Mouse (Mus musculus) forebrain, embryonic 15.5 days (tissue): ENCODE results near the gene Ccdc57. TPM values are rescaled to one million over a fixed set of nuclear protein-coding genes. Genes with fewer than 3 reads are reported as not detected.
A peak's percentile ranks its signal among the peaks of the same experiment; 100 is the strongest.

Experiments used
- ATAC-seq: fragments of 200-750 bp; cut with Nextera tagmentation; replicated peaks from 2 replicates; pipeline ENCODE4 v1.8.0; 2017; ENCODE audit warnings: mild to moderate bottlenecking, moderate TSS enrichment, moderate library complexity
- H3K27ac ChIP-seq: fragments of 300-500 bp; sonication (generic); replicated peaks from 2 replicates; pipeline ENCODE4 v1.5.1; 2015; ENCODE audit warnings: mild to moderate bottlenecking, inconsistent platforms
- H3K27me3 ChIP-seq: fragments of 300-500 bp; sonication (generic); 2 replicates; pipeline ENCODE4 v1.6.1; 2015; ENCODE audit warnings: inconsistent platforms
- H3K36me3 ChIP-seq: fragments of 300-500 bp; sonication (generic); 2 replicates; pipeline ENCODE4 v1.6.1; 2015; ENCODE audit warnings: mild to moderate bottlenecking, inconsistent platforms
- H3K4me1 ChIP-seq: fragments of 300-500 bp; sonication (generic); 2 replicates; pipeline ENCODE4 v1.6.1; 2015; ENCODE audit warnings: inconsistent platforms
- H3K4me2 ChIP-seq: fragments of 300-500 bp; sonication (generic); replicated peaks from 2 replicates; pipeline ENCODE4 v1.6.1; 2015; ENCODE audit warnings: mild to moderate bottlenecking, inconsistent platforms
- H3K4me3 ChIP-seq: fragments of 300-500 bp; sonication (generic); 2 replicates; pipeline ENCODE4 v1.5.1; 2015; ENCODE audit warnings: mild to moderate bottlenecking, inconsistent platforms
- H3K9ac ChIP-seq: fragments of 300-500 bp; sonication (generic); replicated peaks from 2 replicates; pipeline ENCODE4 v1.6.1; 2015; ENCODE audit warnings: mild to moderate bottlenecking, inconsistent platforms
- H3K9me3 ChIP-seq: fragments of 300-500 bp; sonication (generic); 2 replicates; pipeline ENCODE4 v1.6.1; 2016; ENCODE audit warnings: inconsistent platforms
- WGBS: fragments of 180-500 bp; shearing (Covaris S2); methylation state at CpG from one replicate; pipeline ENCODE4 v1.1.7; 2015; ENCODE audit warnings: mixed read lengths; 5-methylcytosine and 5-hydroxymethylcytosine counted together
- polyA plus RNA-seq: library from polyadenylated mRNA; unstranded; fragments of >200 nt; fragmentation: Nextera tagmentation; extraction: Ambion mirVana; gene quantifications from 2 replicates; pipeline ENCODE4 v1.2.1, GENCODE M21; 2015

Gene Ccdc57
- polyA plus RNA-seq, 1 experiment from 2014 or later: 7.0 TPM

DNA sequence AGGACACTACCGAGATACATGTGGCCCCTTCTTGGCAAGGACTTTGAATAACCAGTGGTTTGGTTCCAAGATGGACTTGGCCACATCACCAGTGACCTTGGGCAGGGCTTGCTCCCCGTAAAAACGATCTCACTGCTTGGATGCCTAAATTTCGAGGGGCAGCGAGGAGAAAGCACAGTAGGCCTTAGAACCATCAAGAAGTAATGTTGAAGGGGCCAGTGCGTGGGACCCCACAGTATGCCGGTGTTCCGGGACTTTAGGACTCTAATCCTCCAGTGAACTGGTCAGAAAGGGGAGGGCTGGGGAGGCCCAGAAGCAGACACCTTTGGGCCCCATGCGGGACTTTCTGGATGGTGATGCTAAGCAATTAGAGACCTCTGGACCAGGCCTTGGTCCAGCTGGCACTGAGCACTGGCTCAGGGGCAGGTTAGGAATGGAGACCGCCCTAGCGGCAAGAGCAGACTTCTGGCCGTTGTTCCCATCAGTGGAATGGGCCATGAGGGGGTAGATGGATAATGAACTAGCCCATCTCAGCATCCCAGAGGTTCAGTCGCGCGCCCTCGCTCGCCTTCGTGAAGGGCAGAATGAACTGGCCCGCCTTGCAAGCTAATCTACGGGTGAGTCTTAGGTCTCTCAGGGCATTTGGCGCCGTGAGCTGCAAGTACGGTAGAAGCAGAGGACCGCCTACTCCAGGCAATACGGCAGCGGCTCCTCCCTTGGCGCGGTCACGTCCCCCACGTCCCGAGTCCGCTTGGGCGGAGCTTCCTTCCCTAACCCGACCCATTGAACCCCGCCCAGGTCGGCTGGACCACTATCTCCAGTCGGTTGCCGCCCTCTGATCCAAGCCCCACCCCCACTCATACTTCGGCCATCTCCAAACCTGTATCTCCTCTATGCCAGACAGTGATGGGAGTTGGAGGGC, 17.9 kb upstream of the Ccdc57 start:
- peak overlapping the region; percentile 41; the same call in 1 of the 2 replicates for H3K27ac ChIP-seq
- H3K4me2 ChIP-seq: peak overlapping the region; percentile 69
- WGBS: 1% methylated on average over 39 of the region's 39 CpGs

DNA sequence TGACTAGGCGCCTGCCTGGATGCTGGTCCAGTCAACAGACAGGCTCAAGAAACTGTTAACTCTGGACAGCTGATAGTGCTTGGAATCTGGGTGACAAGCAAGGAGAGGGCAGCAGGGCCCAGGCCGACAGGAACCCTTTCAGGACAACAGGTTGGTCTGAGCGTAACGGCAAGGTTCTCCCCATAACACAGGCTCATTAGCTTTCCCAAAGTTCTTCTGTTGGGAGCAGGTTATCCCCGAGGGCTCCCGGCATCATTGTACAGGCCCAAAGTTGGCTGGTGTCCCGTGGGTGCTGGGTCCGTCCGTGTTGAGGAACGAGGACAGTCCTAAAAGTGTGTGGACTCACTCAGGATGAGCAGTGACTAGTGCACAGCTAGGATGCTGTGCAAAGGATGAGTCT, 17.2 kb upstream of the Ccdc57 start:
- Histone ChIP-seq H3K27ac (no peak overlapping the region), H3K4me1 (peaks cover 28% of the 10 kb centered on the region), H3K27me3 (peaks cover 25% of the 10 kb centered on the region), H3K9ac (no peak overlapping the region), H3K4me3 (no peak overlapping the region), H3K36me3 (no peaks in the 10 kb centered on the region), H3K9me3 (no peaks in the 10 kb centered on the region), H3K4me2 (peak overlapping the region; percentile 69; the same call in 1 of the 2 replicates)
- WGBS: 18% methylated on average over 10 of the region's 10 CpGs
- ATAC-seq: no peak

More for the DNA sequence above, 17.9 kb upstream of the Ccdc57 start:
- Histone ChIP-seq H3K9me3 (no peaks in the 10 kb centered on the region), H3K36me3 (no peaks in the 10 kb centered on the region), H3K27me3 (peaks cover 25% of the 10 kb centered on the region), H3K4me3 (peak overlapping the region; percentile 51), H3K4me1 (peaks cover 28% of the 10 kb centered on the region), H3K9ac (peak overlapping the region; percentile 50)
- peak; percentile 85 for ATAC-seq

DNA sequence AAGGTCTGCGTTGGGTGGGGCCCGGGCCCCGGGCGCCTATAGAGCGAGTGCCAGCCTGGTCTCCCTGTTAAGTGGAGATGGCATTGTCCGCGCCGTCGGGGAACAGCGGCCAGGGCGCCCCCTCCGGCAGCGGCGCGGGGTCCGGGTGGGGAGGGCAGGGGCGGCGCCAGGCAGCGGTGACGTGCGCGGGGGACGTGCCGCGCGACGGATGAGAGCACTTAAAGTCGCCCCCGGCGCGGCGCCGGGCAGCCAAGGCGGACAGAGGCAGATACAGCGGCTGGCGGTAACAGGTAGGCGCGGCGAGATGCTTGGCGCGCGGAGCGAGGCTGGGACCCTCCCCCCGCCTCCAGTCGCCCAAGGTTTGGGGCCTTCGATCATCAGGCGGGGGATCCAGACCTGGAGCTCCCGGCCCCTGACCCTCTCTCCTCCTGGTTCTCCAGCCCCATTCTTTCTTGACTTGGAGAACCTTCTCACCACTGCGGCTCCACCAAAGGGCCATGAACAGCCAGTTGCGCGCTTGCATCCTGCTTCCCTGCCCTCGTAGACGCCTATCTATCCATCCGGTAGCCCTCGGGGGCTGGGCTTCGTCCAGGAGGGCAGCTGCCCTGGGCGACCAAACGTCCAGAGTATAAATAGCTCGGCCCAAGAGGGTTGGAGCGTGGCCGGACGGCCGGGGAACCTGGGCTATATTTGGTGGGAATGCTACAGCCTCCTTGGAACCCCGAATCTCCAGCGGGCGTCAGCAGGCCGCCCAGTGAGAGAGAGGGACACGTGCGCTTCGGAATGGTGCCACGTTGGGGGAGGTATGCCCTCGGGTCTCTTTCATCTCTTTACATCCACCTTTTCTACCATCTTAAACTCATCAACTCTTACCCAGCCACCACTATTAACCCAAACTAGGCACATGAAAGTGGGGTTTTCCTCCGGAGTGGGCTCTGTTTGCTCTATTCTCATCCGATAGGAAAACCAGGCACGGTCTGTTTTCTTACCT, 16.5 kb upstream of the Ccdc57 start:
- peaks cover 25% of the 10 kb centered on the region for H3K27me3 ChIP-seq
- H3K4me1 ChIP-seq: peaks cover 28% of the 10 kb centered on the region
- peak overlapping the region; percentile 32; the same call in 1 of the 2 replicates for H3K9ac ChIP-seq
- WGBS: 2% methylated on average over 75 of the region's 75 CpGs
- no peaks in the 10 kb centered on the region for H3K36me3 ChIP-seq
- H3K9me3 ChIP-seq: no peaks in the 10 kb centered on the region
- H3K27ac ChIP-seq: no peak overlapping the region
- peak overlapping the region; percentile 38 for H3K4me3 ChIP-seq
- ATAC-seq: 0 out of 2 replicates have a peak, but pooled peaks have one; percentile 10
- peak overlapping the region; percentile 53 for H3K4me2 ChIP-seq

DNA sequence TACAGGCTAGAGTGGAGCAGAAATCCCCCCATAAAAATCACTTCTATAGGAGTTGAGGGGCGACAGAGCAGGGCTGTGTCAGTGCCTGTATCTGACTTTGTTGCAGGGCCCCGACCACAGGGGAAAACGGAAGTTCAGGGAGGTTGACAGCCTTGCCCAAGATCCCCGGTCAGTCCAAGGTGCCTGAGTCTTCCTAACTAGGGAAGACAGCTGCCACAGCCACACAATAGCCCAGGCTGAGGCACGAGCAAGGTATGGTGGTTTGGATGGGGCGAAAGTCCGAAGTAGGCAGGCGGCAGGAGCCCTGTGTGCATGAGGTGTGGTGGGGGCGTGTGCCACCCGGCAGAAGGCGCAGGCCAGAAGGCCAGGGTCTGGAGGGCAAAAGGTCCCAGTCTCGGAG, 15.7 kb upstream of the Ccdc57 start, which contains the start of gene Slc16a3:
Slc16a3 (plus strand) TSS at position 153 of the 400 bp plus-strand sequence.
- Histone ChIP-seq H3K27ac (no peak within 1 kb of the TSS), H3K4me3 (peak within 1 kb of the TSS; percentile 38), H3K9me3 (no peaks in the 10 kb centered on the region), H3K9ac (peak within 1 kb of the TSS; percentile 32; the same call in 1 of the 2 replicates), H3K4me1 (peaks cover 28% of the 10 kb centered on the region), H3K27me3 (peaks cover 25% of the 10 kb centered on the region), H3K36me3 (no peaks in the 10 kb centered on the region), H3K4me2 (peak within 1 kb of the TSS; percentile 53)
- ATAC-seq: no peak
- 41% methylated on average over 12 of the region's 12 CpGs for WGBS

DNA sequence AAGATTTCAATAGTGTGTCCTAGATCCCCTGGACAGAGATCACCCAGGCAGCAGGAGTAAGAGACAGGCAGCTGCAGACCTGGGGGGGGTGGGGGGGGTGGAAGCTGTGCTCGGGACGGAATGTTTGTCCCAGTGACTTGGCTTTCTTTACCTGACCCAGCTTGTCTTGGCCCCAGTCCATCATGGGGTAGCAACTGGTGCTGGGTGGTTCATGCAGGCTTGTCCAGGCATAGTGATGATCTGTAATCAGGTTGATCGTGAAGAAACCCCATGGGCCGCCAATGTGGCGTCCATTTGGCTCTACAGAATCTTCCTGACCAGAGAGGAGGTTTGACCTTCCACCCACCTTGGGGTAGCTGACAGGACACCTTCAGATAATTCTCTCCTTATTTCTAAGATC, 13.3 kb upstream of the Ccdc57 start:
- no peak overlapping the region for H3K4me2 ChIP-seq
- H3K9ac ChIP-seq: no peak overlapping the region
- no peaks in the 10 kb centered on the region for H3K36me3 ChIP-seq
- no peak overlapping the region for H3K27ac ChIP-seq
- ATAC-seq: no peak
- H3K27me3 ChIP-seq: peaks cover 25% of the 10 kb centered on the region
- no peaks in the 10 kb centered on the region for H3K9me3 ChIP-seq
- no peak overlapping the region for H3K4me3 ChIP-seq
- H3K4me1 ChIP-seq: peaks cover 18% of the 10 kb centered on the region
- WGBS: 94% methylated on average over 5 of the region's 5 CpGs

DNA sequence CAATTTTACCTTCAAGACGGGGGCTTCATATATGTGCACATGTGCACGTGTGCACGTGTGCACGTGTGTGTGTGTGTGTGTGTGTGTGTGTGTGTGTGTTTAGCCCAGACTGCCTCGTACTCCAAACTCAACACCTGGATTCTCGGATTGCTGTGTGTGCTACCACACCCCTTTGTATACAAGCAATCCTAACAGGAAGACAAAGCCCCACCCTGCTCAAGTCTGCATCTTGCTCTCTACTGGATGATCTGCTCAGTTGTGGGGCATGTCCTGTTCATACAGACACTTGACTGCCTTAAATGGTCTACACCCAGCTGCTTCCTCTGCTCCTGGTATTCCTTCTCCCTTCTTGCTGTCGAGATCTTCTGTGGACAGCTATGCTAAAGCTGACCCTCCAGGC, 12.6 kb upstream of the Ccdc57 start:
- ATAC-seq: no peak
- Histone ChIP-seq H3K9ac (no peak overlapping the region), H3K4me1 (peaks cover 11% of the 10 kb centered on the region), H3K4me2 (no peak overlapping the region), H3K9me3 (no peaks in the 10 kb centered on the region), H3K27me3 (peaks cover 23% of the 10 kb centered on the region), H3K27ac (no peak overlapping the region), H3K36me3 (no peaks in the 10 kb centered on the region), H3K4me3 (no peak overlapping the region)
- 83% methylated on average over 7 of the region's 7 CpGs for WGBS

DNA sequence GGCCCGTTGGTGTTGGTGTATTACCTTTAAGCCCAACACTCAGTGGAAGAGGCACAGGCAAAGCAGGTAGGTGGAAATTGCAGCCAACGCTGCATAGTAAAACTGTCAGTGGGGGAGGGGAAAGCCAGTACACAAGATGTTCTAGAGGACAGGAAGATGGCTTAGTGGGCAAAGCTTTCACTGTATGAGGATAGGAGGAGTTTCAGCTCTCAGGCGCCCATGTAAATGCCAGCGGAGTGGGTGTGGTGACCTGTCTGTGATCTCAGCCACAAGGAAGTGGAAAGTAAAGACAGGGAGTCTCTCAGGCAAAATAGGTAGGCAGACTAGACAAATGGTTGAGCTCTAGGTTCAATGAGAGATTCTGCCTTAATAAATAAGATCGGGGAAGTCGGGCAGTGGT, 8.3 kb upstream of the Ccdc57 start:
- Histone ChIP-seq H3K9ac (no peak overlapping the region), H3K27me3 (no peaks in the 10 kb centered on the region), H3K4me3 (no peak overlapping the region), H3K36me3 (no peaks in the 10 kb centered on the region), H3K4me1 (no peaks in the 10 kb centered on the region), H3K4me2 (no peak overlapping the region), H3K9me3 (no peaks in the 10 kb centered on the region), H3K27ac (no peak overlapping the region)
- ATAC-seq: no peak
- 83% methylated on average over 6 of the region's 6 CpGs for WGBS

DNA sequence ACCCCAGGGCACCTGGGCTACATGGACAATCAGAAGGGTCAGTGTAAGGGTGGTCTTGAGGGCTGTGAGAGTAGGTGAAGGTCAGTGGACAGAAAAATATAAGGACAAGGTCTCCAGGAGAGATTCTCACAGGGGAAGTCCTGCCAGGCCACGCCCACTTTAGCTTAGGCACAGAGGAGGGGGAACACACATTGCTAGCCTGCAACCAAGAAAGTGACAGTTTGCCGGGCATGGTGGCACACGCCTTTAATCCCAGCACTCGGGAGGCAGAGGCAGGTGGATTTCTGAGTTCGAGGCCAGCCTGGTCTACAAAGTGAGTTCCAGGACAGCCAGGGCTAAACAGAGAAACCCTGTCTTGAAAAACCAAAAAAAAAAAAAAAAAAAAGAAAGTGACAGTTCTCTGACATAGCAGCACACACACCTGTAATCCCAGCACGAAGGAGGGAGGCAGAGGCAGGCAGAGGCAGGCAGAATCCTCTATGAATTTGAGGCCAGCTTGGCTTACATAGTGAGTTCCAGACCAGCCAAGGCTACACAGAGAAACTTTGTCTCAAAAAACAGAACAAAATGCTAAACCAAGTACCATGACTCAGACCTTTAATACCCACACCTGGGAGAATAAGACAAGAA, 7.2 kb upstream of the Ccdc57 start:
- 76% methylated on average over 6 of the region's 6 CpGs for WGBS
- H3K4me1 ChIP-seq: no peaks in the 10 kb centered on the region
- H3K27me3 ChIP-seq: no peaks in the 10 kb centered on the region
- H3K36me3 ChIP-seq: no peaks in the 10 kb centered on the region
- H3K4me2 ChIP-seq: no peak overlapping the region
- H3K4me3 ChIP-seq: no peak overlapping the region
- no peak overlapping the region for H3K27ac ChIP-seq
- H3K9me3 ChIP-seq: no peaks in the 10 kb centered on the region
- no peak for ATAC-seq
- no peak overlapping the region for H3K9ac ChIP-seq

DNA sequence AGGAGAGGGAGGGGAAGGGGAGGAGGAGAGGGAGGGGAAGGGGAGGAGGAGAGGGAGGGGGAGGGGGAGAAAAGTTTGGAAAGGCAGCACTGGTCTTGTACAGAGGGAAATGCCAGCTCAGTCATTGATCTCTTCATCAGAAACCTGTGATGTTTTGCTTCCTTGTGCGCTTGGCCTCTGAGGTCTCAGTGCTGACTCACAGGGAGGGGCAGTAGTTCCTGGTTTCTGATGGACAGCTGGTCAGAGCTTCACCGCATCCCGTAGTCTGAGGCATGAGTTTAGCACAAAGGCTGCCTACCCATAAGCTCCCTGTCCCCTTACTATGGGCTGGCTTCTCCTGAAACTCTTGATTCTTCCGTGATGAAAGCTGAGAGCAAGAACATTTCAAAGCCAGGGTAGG, 6.1 kb upstream of the Ccdc57 start:
- no peaks in the 10 kb centered on the region for H3K27me3 ChIP-seq
- H3K27ac ChIP-seq: no peak overlapping the region
- 62% methylated on average over 4 of the region's 4 CpGs for WGBS
- no peaks in the 10 kb centered on the region for H3K4me1 ChIP-seq
- H3K36me3 ChIP-seq: no peaks in the 10 kb centered on the region
- H3K4me3 ChIP-seq: no peak overlapping the region
- no peak overlapping the region for H3K4me2 ChIP-seq
- no peak for ATAC-seq
- H3K9ac ChIP-seq: no peak overlapping the region
- H3K9me3 ChIP-seq: no peaks in the 10 kb centered on the region

DNA sequence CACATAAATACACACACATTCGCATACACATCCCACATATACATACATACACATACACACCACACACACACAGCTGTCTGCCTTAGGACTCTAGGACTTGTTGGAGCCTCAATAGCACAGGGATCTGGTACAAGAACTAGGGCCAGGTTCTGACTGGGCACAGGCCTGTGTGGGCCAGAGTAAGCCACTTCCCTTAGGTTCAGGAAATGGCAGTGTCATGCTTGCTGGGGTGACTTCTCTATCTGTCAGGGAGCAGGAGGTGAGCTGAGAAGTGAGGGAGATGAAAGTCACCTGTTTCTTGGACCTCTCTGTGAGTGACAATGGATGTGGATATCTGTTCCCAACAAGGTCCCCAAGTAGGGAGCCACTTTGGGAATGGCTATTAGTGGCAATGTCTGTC, 5.3 kb upstream of the Ccdc57 start:
- no peaks in the 10 kb centered on the region for H3K36me3 ChIP-seq
- no peak overlapping the region for H3K27ac ChIP-seq
- H3K9me3 ChIP-seq: no peaks in the 10 kb centered on the region
- WGBS: 92% methylated on average over 1 of the region's 1 CpGs
- H3K4me1 ChIP-seq: 0 out of 2 replicates have a peak, but pooled peaks cover 2% of the 10 kb centered on the region
- no peaks in the 10 kb centered on the region for H3K27me3 ChIP-seq
- no peak overlapping the region for H3K4me2 ChIP-seq
- no peak overlapping the region for H3K9ac ChIP-seq
- no peak overlapping the region for H3K4me3 ChIP-seq
- ATAC-seq: no peak

DNA sequence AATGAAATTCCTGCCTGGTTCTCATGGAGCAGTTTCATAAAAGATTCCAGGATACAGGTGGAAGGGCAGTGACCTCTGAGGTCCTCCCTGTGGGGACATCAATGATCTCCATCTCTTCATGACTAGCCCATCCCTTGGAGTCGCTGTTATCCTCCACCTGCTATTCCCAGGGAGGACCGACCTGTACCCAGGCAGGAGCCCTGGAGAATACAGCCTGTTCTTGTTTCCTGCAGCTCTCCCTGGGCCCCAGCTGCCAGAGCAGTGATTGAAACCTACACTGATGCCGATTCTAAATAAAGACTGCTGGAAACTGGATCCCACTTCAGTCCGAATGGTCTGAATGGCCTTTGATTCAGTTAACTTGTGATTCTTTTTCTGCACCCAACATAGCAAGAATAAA, 1.2 kb downstream of the Ccdc57 start:
- no peak overlapping the region for H3K27ac ChIP-seq
- no peak overlapping the region for H3K4me3 ChIP-seq
- no peaks in the 10 kb centered on the region for H3K27me3 ChIP-seq
- H3K9ac ChIP-seq: no peak overlapping the region
- WGBS: 91% methylated on average over 4 of the region's 4 CpGs
- H3K9me3 ChIP-seq: no peaks in the 10 kb centered on the region
- H3K4me1 ChIP-seq: peaks cover 10% of the 10 kb centered on the region; the same call in 1 of the 2 replicates
- H3K4me2 ChIP-seq: 0 out of 2 replicates have a peak overlapping the region, but pooled peaks have one; percentile 8
- H3K36me3 ChIP-seq: no peaks in the 10 kb centered on the region
- no peak for ATAC-seq
